Comparison of ENCODE assay signal across 8 mouse cellular contexts in genomic region chr4:47057510-47058325, GRCm38 (mm10). TPM values are rescaled to one million over a fixed set of nuclear protein-coding genes. Genes with fewer than 3 reads are reported as not detected.
DNase-seq lines count a peak whose midpoint lies in the region; ATAC-seq and TF ChIP-seq lines count a peak whose summit lies in the region.

No protein-coding gene starts in this region.

- H3K27me3 ChIP-seq in neural tube, embryonic 11.5 days (ENCODE audit: control insufficient read depth, insufficient read depth, low read length) = no peaks in the 10 kb centered on the region
- H3K27me3 ChIP-seq in limb, embryonic 13.5 days = peaks cover 9% of the 10 kb centered on the region
- peaks cover 9% of the 10 kb centered on the region for H3K27me3 ChIP-seq in small intestine, adult 2 months (ENCODE audit: control insufficient read depth, insufficient read depth, low read length)

- TF ChIP-seq POLR2A in small intestine, adult 2 months (IDR thresholded peaks at IDR 0.05; ENCODE audit: low read depth, low read length) = no peak

- WGBS in neural tube, embryonic 11.5 days = 36% methylated on average over 25 of the region's 25 CpGs
- WGBS in limb, embryonic 13.5 days = 38% methylated on average over 25 of the region's 25 CpGs
- 10% methylated on average over 25 of the region's 25 CpGs for WGBS in small intestine, adult 2 months

- H3K36me3 ChIP-seq in neural tube, embryonic 11.5 days (ENCODE audit: control insufficient read depth, insufficient read depth, low read length) = no peaks in the 10 kb centered on the region
- no peaks in the 10 kb centered on the region for H3K36me3 ChIP-seq in limb, embryonic 13.5 days
- no peaks in the 10 kb centered on the region for H3K36me3 ChIP-seq in small intestine, adult 2 months (ENCODE audit: control insufficient read depth, insufficient read depth, low read length)

- no peak for DNase-seq in cerebellum, adult 9-11 months
- no peak for DNase-seq in neural tube, embryonic 11.5 days (ENCODE audit: low spot score)
- no peak for DNase-seq in neural tube, embryonic 10.5 days (ENCODE audit: extremely low spot score, low spot score)
- DNase-seq in frontal cortex, postnatal 10 days (ENCODE audit: low spot score in 2 of 2) = no peak
- no peak for DNase-seq in adrenal gland, postnatal 4 days (ENCODE audit: low spot score in 2 of 2)

- ATAC-seq in cerebellum, adult (ENCODE audit: insufficient number of reproducible peaks, low FRiP score, low TSS enrichment) = peak; percentile 12; the same call in 1 of the 2 replicates
- ATAC-seq in neural tube, embryonic 11.5 days (ENCODE audit: insufficient read depth, low FRiP score, low TSS enrichment) = peak; percentile 36
- ATAC-seq in limb, embryonic 13.5 days (ENCODE audit: low FRiP score, low read depth) = peak; percentile 67

- H3K9ac ChIP-seq in neural tube, embryonic 11.5 days (ENCODE audit: low read length) = peak overlapping the region; percentile 80
- peak overlapping the region; percentile 88 for H3K9ac ChIP-seq in limb, embryonic 13.5 days

- TF ChIP-seq CTCF in small intestine, adult 2 months (IDR thresholded peaks at IDR 0.05; ENCODE audit: extremely low read depth, insufficient read length, insufficient replicate concordance, low read depth, low read length) = no peak

- peak overlapping the region; percentile 74 for H3K4me3 ChIP-seq in neural tube, embryonic 11.5 days (ENCODE audit: low read depth, low read length)
- peak overlapping the region; percentile 80 for H3K4me3 ChIP-seq in limb, embryonic 13.5 days
- peak overlapping the region; percentile 67 for H3K4me3 ChIP-seq in small intestine, adult 2 months (ENCODE audit: low read depth, low read length)

- no peaks in the 10 kb centered on the region; the same call in 1 of the 2 replicates for H3K4me1 ChIP-seq in neural tube, embryonic 11.5 days (ENCODE audit: control insufficient read depth, insufficient read depth, low read length)
- peaks cover 17% of the 10 kb centered on the region for H3K4me1 ChIP-seq in limb, embryonic 13.5 days
- peaks cover 4% of the 10 kb centered on the region; the same call in 1 of the 2 replicates for H3K4me1 ChIP-seq in small intestine, adult 2 months (ENCODE audit: control insufficient read depth, insufficient read depth, insufficient read length, low read length)

- no peaks in the 10 kb centered on the region for H3K9me3 ChIP-seq in neural tube, embryonic 11.5 days (ENCODE audit: control insufficient read depth, low read length)
- H3K9me3 ChIP-seq in limb, embryonic 13.5 days = no peaks in the 10 kb centered on the region

- H3K27ac ChIP-seq in neural tube, embryonic 11.5 days (ENCODE audit: low read depth, low read length) = no peak overlapping the region
- H3K27ac ChIP-seq in limb, embryonic 13.5 days = no peak overlapping the region
- H3K27ac ChIP-seq in small intestine, adult 2 months (ENCODE audit: insufficient read depth, low read depth, low read length) = peak overlapping the region; percentile 7; the same call in 1 of the 2 replicates

- H3K4me2 ChIP-seq in neural tube, embryonic 11.5 days (ENCODE audit: low read depth) = peak overlapping the region; percentile 81
- peak overlapping the region; percentile 74 for H3K4me2 ChIP-seq in limb, embryonic 13.5 days (replicated peaks)

RNA-seq across cellular contexts. Expression of gene Anks6, which starts 0.5 kb away (rescaled TPM):
- 4.1 and 4.2 TPM in 2 replicates for polyA plus RNA-seq in neural tube, embryonic 11.5 days (2014; fragmentation: Nextera tagmentation; extraction: Ambion mirVana)
- 6.2 and 6.3 TPM in 2 replicates for polyA plus RNA-seq in limb, embryonic 13.5 days (2015; fragmentation: Nextera tagmentation; extraction: Ambion mirVana)
- 2.5 and 3.0 TPM in 2 replicates for polyA plus RNA-seq in small intestine, adult 2 months (2012; rRNA removed)
- total RNA-seq in adrenal gland, postnatal 4 days (2021) = 10 to 100 TPM; 10.6 to 13.1 TPM

RNA-seq across cellular contexts. Expression of gene Galnt12, which starts 34.0 kb away (rescaled TPM):
- polyA plus RNA-seq in neural tube, embryonic 11.5 days (2014; fragmentation: Nextera tagmentation; extraction: Ambion mirVana) = 3.0 and 3.7 TPM in 2 replicates
- 3.8 and 4.3 TPM in 2 replicates for polyA plus RNA-seq in limb, embryonic 13.5 days (2015; fragmentation: Nextera tagmentation; extraction: Ambion mirVana)
- 18.0 and 28.3 TPM in 2 replicates for polyA plus RNA-seq in small intestine, adult 2 months (2012; rRNA removed)
- 1 to 10 TPM; 2.1 to 4.0 TPM for total RNA-seq in adrenal gland, postnatal 4 days (2021)

Comparison
In these comparisons a context has a peak if more than half of its experiments do, and no peak if none do; other contexts are left out.
1. ATAC-seq: peak in every context shown above with its lines; median percentile 67 in limb, embryonic 13.5 days; 36 in neural tube, embryonic 11.5 days; 12 in cerebellum, adult.